Mouse (Mus musculus): ENCODE measurements around the gene Ccdc14.

GRCm38 (mm10) chr16:34763959-34764591 lies 73.7 kb downstream of the Ccdc14 start:
- TF ChIP-seq CTCF (IDR thresholded peaks at IDR 0.05; ENCODE audit: extremely low read depth, insufficient read depth, low read length) (no peak), POLR2A (IDR thresholded peaks at IDR 0.05; ENCODE audit: extremely low read depth, insufficient read depth, low read length) (no peak)

Data from cortical plate, adult 2 months (tissue).